Mouse (Mus musculus): ENCODE data around the gene Itprid2.

DNA sequence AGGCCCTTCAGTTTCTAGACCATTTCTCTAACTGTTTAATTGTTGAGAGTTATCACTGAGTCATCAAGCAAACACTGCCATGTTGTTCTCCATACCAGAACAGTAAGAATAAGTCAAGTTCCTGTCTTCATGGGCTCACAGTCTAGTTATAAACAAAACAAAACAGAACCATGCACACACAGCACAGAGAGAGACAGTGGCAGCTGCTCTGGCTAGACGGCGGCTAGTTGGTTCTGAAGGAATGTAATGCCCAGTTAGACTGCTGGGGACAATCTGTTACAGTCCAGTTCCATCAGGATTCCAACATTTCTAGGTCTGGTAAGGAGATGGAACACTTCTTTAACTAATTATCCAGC, 18.6 kb downstream of the Itprid2 start:
- TF ChIP-seq EP300 (IDR thresholded peaks at IDR 0.05; ENCODE audit: low read depth) (no peak), CTCF (IDR thresholded peaks at IDR 0.05; ENCODE audit: low read depth) (no peak)

All from liver, postnatal 0 days (tissue).